Mouse (Mus musculus): Measurements from ENCODE around the gene Kdm4a. TPM values are rescaled to one million over a fixed set of nuclear protein-coding genes. Genes with fewer than 3 reads are reported as not detected.
A peak's percentile ranks its signal among the peaks of the same experiment; 100 is the strongest.

The Kdm4a gene
- 29.8 and 34.0 TPM in 2 replicates for polyA plus RNA-seq (2015; fragmentation: Nextera tagmentation; extraction: Ambion mirVana)

GRCm38 (mm10) chr4:118179467-118180300, at the start of gene Kdm4a:
TSS of gene Kdm4a (minus strand) at chr4:118180043.
- DNase-seq (ENCODE audit: low spot score), result peak; percentile 98

DNA sequence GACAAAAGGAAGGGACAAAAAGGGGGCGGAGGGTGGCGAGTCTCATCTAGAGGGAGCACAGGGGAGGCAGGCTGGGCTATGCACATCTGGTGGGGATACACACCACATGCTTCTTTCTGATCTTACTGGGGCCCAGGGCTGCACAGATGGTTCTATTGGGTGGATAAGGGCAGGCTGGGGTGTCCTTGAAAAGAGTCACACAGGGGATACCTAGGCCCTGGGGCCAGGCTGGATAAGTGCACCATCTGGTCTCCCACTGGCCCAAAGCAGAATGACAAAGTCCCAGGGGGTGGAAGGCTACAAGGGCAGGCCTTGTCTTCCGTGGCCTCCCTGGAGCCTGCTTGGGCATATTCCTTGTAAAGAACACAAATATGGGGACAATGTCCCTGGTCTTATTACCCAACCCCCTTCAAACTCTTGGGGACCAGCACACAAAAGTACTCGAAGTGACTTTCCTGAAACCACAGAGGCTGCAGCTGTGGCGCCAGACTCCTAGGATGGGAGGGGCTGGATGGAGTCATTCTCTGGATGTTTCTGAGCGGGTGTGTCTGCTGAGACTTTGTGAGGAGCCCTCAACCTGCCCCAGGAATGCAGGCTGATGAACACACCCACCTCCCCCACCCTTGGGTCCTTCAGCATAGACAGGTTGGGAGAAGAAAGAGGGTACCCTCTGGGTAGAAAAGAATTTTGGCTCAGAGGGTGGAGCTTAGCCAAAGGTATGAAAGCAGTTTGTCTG, 49.4 kb upstream of the Kdm4a start:
- no peak for DNase-seq (ENCODE audit: low spot score)

DNA sequence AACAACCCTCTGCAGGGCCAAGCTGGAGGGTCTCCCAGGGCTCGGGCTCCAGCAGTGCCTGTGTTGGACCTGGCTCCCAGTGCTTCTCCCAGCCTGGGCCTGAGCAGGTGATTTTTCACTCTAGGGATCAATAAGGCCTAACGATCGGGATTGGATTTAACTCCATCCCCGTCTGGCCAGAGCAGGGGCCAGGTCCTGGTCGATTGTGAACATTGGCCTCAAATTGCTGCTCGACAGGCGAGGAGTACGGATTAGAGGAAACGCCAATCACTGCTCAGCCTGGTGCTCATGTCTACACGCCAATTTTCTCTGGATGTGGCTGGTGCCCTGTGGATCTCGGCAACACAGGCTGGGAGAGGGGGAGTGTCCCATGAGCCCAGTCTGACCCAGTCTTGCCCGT, 47.6 kb upstream of the Kdm4a start:
- DNase-seq (ENCODE audit: low spot score), result no peak

DNA sequence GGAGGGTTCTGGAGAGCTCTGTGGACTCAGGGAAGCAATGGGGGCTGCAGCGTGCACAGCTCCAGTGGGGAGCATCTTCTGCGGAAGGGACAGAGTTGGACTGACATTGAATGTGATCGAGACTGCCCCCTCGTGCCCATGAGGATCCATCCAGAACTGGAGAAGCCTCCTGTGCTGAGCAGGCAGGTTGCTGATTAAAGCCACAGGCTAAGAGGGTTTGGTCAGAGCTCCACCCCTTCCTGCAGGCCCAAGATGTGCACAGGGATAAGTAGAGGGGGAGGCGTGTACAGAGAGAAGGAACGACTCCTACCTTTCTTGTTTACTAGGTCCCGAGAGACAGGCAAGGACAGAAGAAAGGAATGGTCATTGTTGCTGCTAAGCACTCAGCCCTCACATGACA, 41.4 kb upstream of the Kdm4a start:
- DNase-seq (ENCODE audit: low spot score), result no peak

- no peak for DNase-seq (ENCODE audit: low spot score)
These were observed 40.9 kb upstream of the Kdm4a start for GRCm38 (mm10) chr4:118220756-118221155.

GRCm38 (mm10) chr4:118219487-118219886, 39.6 kb upstream of the Kdm4a start:
- DNase-seq (ENCODE audit: low spot score), result no peak

DNA sequence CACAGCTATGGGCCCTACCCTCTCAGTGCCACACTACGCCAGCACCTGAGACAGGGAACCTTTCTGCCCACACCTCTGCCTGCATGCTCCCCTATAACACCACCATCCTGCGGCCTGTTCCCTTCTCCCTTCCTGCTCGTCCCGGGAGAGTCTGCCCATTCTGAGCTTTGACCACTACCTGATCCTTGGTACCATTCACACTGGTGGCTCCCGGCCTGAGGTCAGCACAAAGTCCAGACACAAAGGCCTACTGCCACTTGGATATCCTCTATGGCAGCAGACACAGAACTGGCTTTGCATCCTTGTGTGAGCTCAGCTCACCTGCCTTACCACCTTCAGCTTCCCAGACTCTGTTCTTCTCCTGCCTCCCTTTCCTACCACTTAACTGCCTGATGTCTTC, 38.7 kb upstream of the Kdm4a start:
- DNase-seq (ENCODE audit: low spot score), result no peak

GRCm38 (mm10) chr4:118216726-118217595, 37.1 kb upstream of the Kdm4a start:
- DNase-seq (ENCODE audit: low spot score), result peak; percentile 50

- no peak for DNase-seq (ENCODE audit: low spot score)
These were observed 35.0 kb upstream of the Kdm4a start for GRCm38 (mm10) chr4:118214891-118215290.

DNA sequence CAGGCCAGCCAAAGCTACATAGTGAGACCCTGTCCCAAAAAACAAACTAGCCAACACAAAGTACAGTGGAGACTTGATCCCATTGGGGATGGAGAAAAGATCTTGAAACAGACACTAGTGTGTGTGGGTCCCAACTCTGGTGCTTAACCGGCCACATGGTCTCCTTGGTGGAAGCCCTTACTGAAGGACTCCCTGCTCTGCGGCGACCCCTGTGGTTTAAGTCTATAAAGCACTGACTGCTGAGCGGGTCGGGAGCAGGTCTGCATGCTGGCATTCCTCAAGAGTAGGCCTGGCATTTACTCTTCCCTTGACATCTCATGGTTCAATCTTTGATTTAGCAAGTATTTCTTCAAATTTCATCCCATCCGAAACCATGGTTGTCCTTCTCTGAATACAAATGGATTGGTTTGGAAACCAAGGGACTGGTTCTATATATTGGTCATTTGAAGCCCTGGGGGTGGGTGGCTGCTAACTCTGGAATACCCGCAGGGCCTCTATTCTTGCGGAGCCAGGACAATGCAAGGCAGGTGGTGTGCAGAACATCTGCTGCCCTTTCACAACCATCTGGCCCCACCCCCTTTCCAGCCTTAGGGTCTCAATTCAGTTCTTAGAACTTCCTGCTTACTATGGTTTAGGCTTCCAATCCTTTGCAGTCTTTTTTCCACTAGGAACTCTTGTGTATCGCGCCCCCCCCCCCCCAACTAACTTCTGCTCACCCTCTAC, 27.2 kb upstream of the Kdm4a start:
- no peak for DNase-seq (ENCODE audit: low spot score)

GRCm38 (mm10) chr4:118205906-118206305, 26.1 kb upstream of the Kdm4a start:
- no peak for DNase-seq (ENCODE audit: low spot score)

- DNase-seq (ENCODE audit: low spot score), result no peak
These were observed 19.2 kb upstream of the Kdm4a start for GRCm38 (mm10) chr4:118199093-118199492.

DNA sequence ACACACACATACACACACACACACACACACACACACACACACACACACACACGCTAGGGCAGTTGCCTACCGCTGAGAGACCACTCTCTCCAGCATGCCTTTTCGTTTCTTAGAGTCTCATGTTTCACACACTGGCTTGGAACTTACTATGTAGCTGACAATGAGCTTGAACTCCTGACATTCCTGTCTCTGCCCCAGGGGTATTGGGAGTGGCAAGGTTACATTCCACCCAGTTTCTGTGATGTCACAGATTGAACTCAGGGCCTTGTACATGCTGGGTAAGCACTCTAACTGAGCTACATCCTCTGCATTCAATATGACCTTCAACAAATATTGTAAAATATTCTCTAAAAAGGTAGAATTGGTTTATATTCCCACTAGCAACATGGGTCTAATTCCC, 18.8 kb upstream of the Kdm4a start:
- DNase-seq (ENCODE audit: low spot score), result no peak

- DNase-seq (ENCODE audit: low spot score), result no peak
These were observed 16.3 kb upstream of the Kdm4a start for GRCm38 (mm10) chr4:118196185-118196584.

- DNase-seq (ENCODE audit: low spot score), result peak; percentile 13
These were observed 648 bp upstream of the Kdm4a start for GRCm38 (mm10) chr4:118180301-118181080.

GRCm38 (mm10) chr4:118178952-118179466, 834 bp downstream of the Kdm4a start:
- no peak for DNase-seq (ENCODE audit: low spot score)

DNA sequence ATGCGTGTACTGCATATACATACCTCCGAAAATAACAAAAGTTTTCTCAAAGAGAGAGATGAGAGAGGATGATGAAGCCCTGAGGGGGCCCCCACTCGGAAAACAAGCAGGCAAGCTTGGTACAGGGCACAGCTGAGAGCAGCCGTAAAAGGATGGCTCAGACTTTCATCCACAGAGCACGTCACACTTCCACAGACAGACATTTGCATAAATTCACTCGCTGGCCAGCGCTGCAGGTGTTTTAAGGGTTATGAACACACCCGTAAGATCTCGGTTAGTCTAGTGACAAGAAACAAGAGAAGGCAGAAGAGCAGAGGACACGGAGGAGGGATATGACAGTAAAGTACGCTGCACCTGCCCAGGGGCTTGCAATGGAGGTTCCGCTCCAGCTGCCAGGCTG, 7.4 kb downstream of the Kdm4a start:
- DNase-seq (ENCODE audit: low spot score), result no peak

GRCm38 (mm10) chr4:118171006-118171405, 8.8 kb downstream of the Kdm4a start:
- peak; percentile 25 for DNase-seq (ENCODE audit: low spot score)

- no peak for DNase-seq (ENCODE audit: low spot score)
These were observed 17.7 kb downstream of the Kdm4a start for GRCm38 (mm10) chr4:118162123-118162522.

DNA sequence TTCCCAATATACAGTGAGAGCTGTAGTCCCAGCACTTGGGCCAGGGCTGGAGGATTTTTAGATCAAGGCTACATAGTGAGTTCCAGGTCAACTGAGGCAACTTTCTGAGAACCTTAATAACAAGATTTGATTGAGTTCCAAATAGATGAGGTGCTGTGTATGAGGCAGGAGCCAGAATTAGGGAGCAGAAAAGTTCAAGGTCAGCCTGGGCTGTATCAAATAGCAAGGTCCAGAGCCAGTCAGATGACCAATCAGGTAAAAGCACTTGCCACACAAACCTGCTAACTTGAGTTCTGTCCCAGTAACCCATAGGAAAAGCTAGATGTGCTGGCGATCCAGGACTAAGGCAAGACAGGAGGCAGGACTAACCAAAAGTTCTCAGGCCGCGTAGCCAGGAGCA, 22.2 kb downstream of the Kdm4a start:
- DNase-seq (ENCODE audit: low spot score), result no peak
